Mouse (Mus musculus) ES-CJ7 (cell line): ENCODE data around the gene Gtpbp10.

Experiments
- DNase-seq: peaks from one replicate; pipeline ENCODE4 v3.0.0; 2011; ENCODE audit warnings: low read depth, low spot score

Gene Gtpbp10

GRCm38 (mm10) chr5:5501583-5501982, 57.8 kb downstream of the Gtpbp10 start:
- DNase-seq, result no peak

- DNase-seq, result no peak
Measured at GRCm38 (mm10) chr5:5496393-5496792, 62.9 kb downstream of the Gtpbp10 start.

- DNase-seq, result no peak
Measured at GRCm38 (mm10) chr5:5495042-5495441, 64.3 kb downstream of the Gtpbp10 start.

- peak; percentile 62 for DNase-seq
Measured at GRCm38 (mm10) chr5:5494269-5495005, 64.9 kb downstream of the Gtpbp10 start.

GRCm38 (mm10) chr5:5492163-5492562, 67.2 kb downstream of the Gtpbp10 start:
- peak; percentile 50 for DNase-seq
